Mouse (Mus musculus) myocyte (in vitro differentiated cells): ENCODE data around the gene Mras.

Experiments used
- POLR2A ChIP-seq: IDR thresholded peaks from one replicate; pipeline ENCODE4 v1.6.1; 2011; ENCODE audit warnings: low read depth, mild to moderate bottlenecking, control low read depth, moderate library complexity; ENCODE audit not compliant: insufficient read length
- POLR2AphosphoS2 ChIP-seq: IDR thresholded peaks from one replicate; pipeline ENCODE4 v1.6.1; 2011; ENCODE audit warnings: low read depth, control low read depth; ENCODE audit not compliant: insufficient read length
- TCF12 ChIP-seq: IDR thresholded peaks from one replicate; pipeline ENCODE4 v1.6.1; 2011; ENCODE audit warnings: mild to moderate bottlenecking, control low read depth; ENCODE audit not compliant: poor library complexity, insufficient read depth, severe bottlenecking

DNA sequence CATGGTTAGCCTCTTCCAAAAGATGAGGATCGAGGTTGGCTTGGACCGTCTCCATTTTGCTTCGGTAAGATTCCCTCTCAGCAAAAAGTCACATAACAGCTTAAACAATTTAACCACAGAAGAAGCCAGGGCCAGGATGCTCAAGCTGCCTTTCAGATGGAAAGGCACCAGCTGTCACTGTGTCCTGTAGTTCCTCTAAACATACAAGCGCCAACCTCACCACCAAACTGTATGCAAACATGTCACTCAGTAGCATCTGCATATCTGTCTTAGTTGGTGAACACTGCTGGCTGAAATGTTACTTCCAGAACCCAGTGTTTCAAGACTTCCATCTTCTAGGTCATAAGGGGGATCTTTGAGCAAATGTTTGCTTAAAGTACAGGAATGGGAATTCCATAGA is 22.5 kb upstream of the Mras start:
- TF ChIP-seq POLR2A, result no peak
- TF ChIP-seq TCF12, result no peak
- no peak for TF ChIP-seq POLR2AphosphoS2
